Mouse (Mus musculus) left cerebral cortex, postnatal 36 days (tissue): ENCODE results near the gene Strc. TPM values are rescaled to one million over a fixed set of nuclear protein-coding genes. Genes with fewer than 3 reads are reported as not detected.
"Not testable (repeated sequence)": the region's sequence is repeated elsewhere in the genome, so short reads cannot be mapped to it uniquely, and the experiment has no call there.

Experiments used
- DNase-seq, 2 experiments: peaks; one replicate each; pipeline ENCODE4 v3.0.0; 2021 to 2022; ENCODE audit warnings: low spot score in 2 of 2, mixed read lengths in 1 of 2
- intact Hi-C: fragments of 180-260 bp; cut with DNase I; formaldehyde crosslinking; loops from one replicate; pipeline ENCODE4 v1.15.1; 2025
- total RNA-seq, 2 experiments: library from RNA; stranded (reverse); gene quantifications; 2 replicates each; pipeline ENCODE4 v1.2.3; 2021

Gene Strc
- total RNA-seq, result under 1 TPM; 0.23 to 0.30 TPM

GRCm38 (mm10) chr2:121386961-121387575 is at the start of gene Strc:
Gene Strc (minus strand): TSS chr2:121387168.
- intact Hi-C loops, DNase-seq: not testable (repeated sequence)

GRCm38 (mm10) chr2:121434854-121435253 is 47.9 kb upstream of the Strc start:
- intact Hi-C loops, result no loop called here
- no peak for DNase-seq

GRCm38 (mm10) chr2:121425890-121426289 is 38.9 kb upstream of the Strc start:
- intact Hi-C loops, result no loop called here
- DNase-seq, result no peak

GRCm38 (mm10) chr2:121423166-121423565 is 36.2 kb upstream of the Strc start:
- intact Hi-C loops, result no loop called here
- DNase-seq, result no peak

GRCm38 (mm10) chr2:121418476-121418875 is 31.5 kb upstream of the Strc start:
- intact Hi-C loops, result no loop called here
- no peak for DNase-seq

GRCm38 (mm10) chr2:121416356-121416755 is 29.4 kb upstream of the Strc start:
- intact Hi-C loops, result no loop called here
- no peak for DNase-seq

GRCm38 (mm10) chr2:121415591-121415990 is 28.6 kb upstream of the Strc start:
- DNase-seq, result no peak
- intact Hi-C loops, result no loop called here

- no peak for DNase-seq
- intact Hi-C loops, result no loop called here
These were observed 28.1 kb upstream of the Strc start for GRCm38 (mm10) chr2:121415103-121415502.

GRCm38 (mm10) chr2:121414139-121414685 is 27.2 kb upstream of the Strc start:
- DNase-seq, result no peak

GRCm38 (mm10) chr2:121413387-121414042 is 26.5 kb upstream of the Strc start, which contains the start of the genes Pdia3 and Catsper2:
Gene Pdia3 (plus strand): TSS chr2:121413775.
Gene Catsper2 (minus strand): TSS chr2:121413792.
- intact Hi-C loops, result loop anchor here (5.0 kb wide), 1 partner anchor 34 kb away; the partner anchor contains the start of gene Serf2

More at GRCm38 (mm10) chr2:121414139-121414685, 27.2 kb upstream of the Strc start:
- intact Hi-C loops, result loop anchor here (5.0 kb wide), 1 partner anchor 33 kb away; the partner anchor contains the start of gene Serf2

GRCm38 (mm10) chr2:121412843-121413386 is 25.9 kb upstream of the Strc start:
- intact Hi-C loops, result loop anchor here (5.0 kb wide), 1 partner anchor 34 kb away; the partner anchor contains the start of gene Serf2

More at GRCm38 (mm10) chr2:121413387-121414042, 26.5 kb upstream of the Strc start, which contains the start of the genes Pdia3 and Catsper2:
- peak; percentile 95 to 97 for DNase-seq

GRCm38 (mm10) chr2:121408160-121408559 is 21.2 kb upstream of the Strc start:
- no peak for DNase-seq
- intact Hi-C loops, result no loop called here

More at GRCm38 (mm10) chr2:121412843-121413386, 25.9 kb upstream of the Strc start:
- no peak for DNase-seq

GRCm38 (mm10) chr2:121403296-121403695 is 16.3 kb upstream of the Strc start:
- DNase-seq, result no peak
- intact Hi-C loops, result no loop called here

GRCm38 (mm10) chr2:121396624-121397023 is 9.7 kb upstream of the Strc start:
- DNase-seq, result peak; percentile 74 to 80
- intact Hi-C loops, result no loop called here

- DNase-seq, result no peak
- intact Hi-C loops, result no loop called here
These were observed 12.2 kb downstream of the Strc start for GRCm38 (mm10) chr2:121374766-121375165.

GRCm38 (mm10) chr2:121372266-121372665 is 14.7 kb downstream of the Strc start:
- intact Hi-C loops, result no loop called here
- no peak for DNase-seq

GRCm38 (mm10) chr2:121370921-121371320 is 16.0 kb downstream of the Strc start:
- intact Hi-C loops, result no loop called here
- no peak for DNase-seq

- no peak for DNase-seq
- intact Hi-C loops, result no loop called here
These were observed 18.1 kb downstream of the Strc start for GRCm38 (mm10) chr2:121368831-121369230.

GRCm38 (mm10) chr2:121363656-121364055 is 23.3 kb downstream of the Strc start:
- DNase-seq, result no peak
- intact Hi-C loops, result no loop called here

GRCm38 (mm10) chr2:121359461-121359860 is 27.5 kb downstream of the Strc start:
- intact Hi-C loops, result no loop called here
- no peak for DNase-seq
